Mouse (Mus musculus) lung, embryonic 14.5 days (tissue): ENCODE measurements at regions not wholly inside any gene's neighbourhood (a gene's known extent, or its start where the extent isn't known, plus 50 kb on each side); places are given as distances from the start of the nearest gene placed in this dataset.

Experiments used
- ATAC-seq: fragments of 200-750 bp; cut with Nextera tagmentation; 2 replicates; pipeline ENCODE4 v1.8.0; 2017; ENCODE audit warnings: mild to moderate bottlenecking, moderate TSS enrichment, moderate library complexity; ENCODE audit not compliant: insufficient read depth
- DNase-seq: peaks from one replicate; pipeline ENCODE4 v3.0.0-alpha.2; 2015
- H3K27ac ChIP-seq: fragments of 300-500 bp; sonication (generic); 2 replicates; pipeline ENCODE4 v1.5.1; 2014; ENCODE audit warnings: low read depth, mild to moderate bottlenecking, moderate library complexity
- H3K27me3 ChIP-seq: fragments of 300-500 bp; sonication (generic); 2 replicates; pipeline ENCODE4 v1.6.1; 2014; ENCODE audit warnings: low read length, control low read depth; ENCODE audit not compliant: insufficient read depth
- H3K36me3 ChIP-seq: fragments of 300-500 bp; sonication (generic); 2 replicates; pipeline ENCODE4 v1.6.1; 2014; ENCODE audit warnings: control low read depth; ENCODE audit not compliant: insufficient read depth
- H3K4me1 ChIP-seq: fragments of 300-500 bp; sonication (generic); 2 replicates; pipeline ENCODE4 v1.6.1; 2014; ENCODE audit warnings: antibody characterized with exemption, control low read depth; ENCODE audit not compliant: insufficient read depth
- H3K4me2 ChIP-seq: fragments of 300-500 bp; sonication (generic); 2 replicates; pipeline ENCODE4 v1.6.1; 2014; ENCODE audit warnings: mild to moderate bottlenecking
- H3K4me3 ChIP-seq: fragments of 300-500 bp; sonication (generic); 2 replicates; pipeline ENCODE4 v1.5.1; 2014; ENCODE audit warnings: low read depth, low read length
- H3K9ac ChIP-seq: fragments of 300-500 bp; sonication (generic); 2 replicates; pipeline ENCODE4 v1.6.1; 2014
- H3K9me3 ChIP-seq: fragments of 300-500 bp; sonication (generic); 2 replicates; pipeline ENCODE4 v1.6.1; 2016; ENCODE audit warnings: low read depth, low read length, control low read depth
- CTCF ChIP-seq: IDR thresholded peaks from 2 replicates; pipeline ENCODE4 v1.5.1; 2016; ENCODE audit warnings: antibody characterized with exemption, low read depth
- WGBS: fragments of 180-500 bp; shearing (Covaris S2); extraction: QIAGEN DNeasy Blood & Tissue Kit; methylation state at CpG from one replicate; pipeline ENCODE4 v1.1.7; 2014; 5-methylcytosine and 5-hydroxymethylcytosine counted together

GRCm38 (mm10) chr12:92509494-92509893 is 660.5 kb upstream of the Sel1l start:
- H3K36me3 ChIP-seq: no peaks in the 10 kb centered on the region
- H3K27me3 ChIP-seq: no peaks in the 10 kb centered on the region
- no peak overlapping the region for H3K9ac ChIP-seq
- no peak overlapping the region for H3K27ac ChIP-seq
- DNase-seq: no peak
- H3K4me3 ChIP-seq: no peak overlapping the region
- 61% methylated on average over 7 of the region's 7 CpGs for WGBS
- no peak overlapping the region for H3K4me2 ChIP-seq
- no peak for ATAC-seq
- no peaks in the 10 kb centered on the region for H3K9me3 ChIP-seq
- TF ChIP-seq CTCF: no peak
- no peaks in the 10 kb centered on the region for H3K4me1 ChIP-seq

- 85% methylated on average over 5 of the region's 5 CpGs for WGBS
- Histone ChIP-seq H3K27me3 (no peaks in the 10 kb centered on the region), H3K4me3 (no peak overlapping the region), H3K9me3 (no peaks in the 10 kb centered on the region), H3K4me1 (no peaks in the 10 kb centered on the region), H3K9ac (no peak overlapping the region), H3K4me2 (no peak overlapping the region), H3K27ac (no peak overlapping the region), H3K36me3 (no peaks in the 10 kb centered on the region)
- TF ChIP-seq CTCF: no peak
- ATAC-seq: no peak
- DNase-seq: no peak
These were observed 660.0 kb upstream of the Sel1l start for GRCm38 (mm10) chr12:92508796-92509489.

GRCm38 (mm10) chr12:92483984-92484383 is 635.0 kb upstream of the Sel1l start:
- no peak for TF ChIP-seq CTCF
- H3K36me3 ChIP-seq: no peaks in the 10 kb centered on the region
- H3K4me1 ChIP-seq: no peaks in the 10 kb centered on the region
- no peak overlapping the region for H3K27ac ChIP-seq
- no peak overlapping the region for H3K4me2 ChIP-seq
- DNase-seq (no peak), ATAC-seq (no peak)
- H3K27me3 ChIP-seq: no peaks in the 10 kb centered on the region
- 93% methylated on average over 1 of the region's 1 CpGs for WGBS
- H3K9ac ChIP-seq: no peak overlapping the region
- H3K4me3 ChIP-seq: no peak overlapping the region
- no peaks in the 10 kb centered on the region for H3K9me3 ChIP-seq

- WGBS: 67% methylated on average over 4 of the region's 4 CpGs
- no peak for TF ChIP-seq CTCF
These were observed 625.5 kb upstream of the Sel1l start for GRCm38 (mm10) chr12:92474293-92475062.

GRCm38 (mm10) chr12:92451110-92451818 is 602.3 kb upstream of the Sel1l start:
- DNase-seq (no peak), ATAC-seq (no peak)
- Histone ChIP-seq H3K4me3 (no peak overlapping the region), H3K4me1 (no peaks in the 10 kb centered on the region), H3K27ac (no peak overlapping the region), H3K36me3 (no peaks in the 10 kb centered on the region), H3K4me2 (no peak overlapping the region), H3K27me3 (no peaks in the 10 kb centered on the region), H3K9ac (no peak overlapping the region), H3K9me3 (no peaks in the 10 kb centered on the region)
- WGBS: 59% methylated on average over 6 of the region's 6 CpGs
- no peak for TF ChIP-seq CTCF

More at GRCm38 (mm10) chr12:92474293-92475062, 625.5 kb upstream of the Sel1l start:
- no peak overlapping the region for H3K4me2 ChIP-seq
- no peaks in the 10 kb centered on the region for H3K27me3 ChIP-seq
- H3K27ac ChIP-seq: no peak overlapping the region
- no peaks in the 10 kb centered on the region for H3K36me3 ChIP-seq
- H3K4me3 ChIP-seq: no peak overlapping the region
- ATAC-seq (no peak), DNase-seq (no peak)
- no peaks in the 10 kb centered on the region for H3K9me3 ChIP-seq
- no peak overlapping the region for H3K9ac ChIP-seq
- H3K4me1 ChIP-seq: no peaks in the 10 kb centered on the region

- DNase-seq: no peak
- Histone ChIP-seq H3K4me3 (no peak overlapping the region), H3K4me1 (no peaks in the 10 kb centered on the region), H3K4me2 (no peak overlapping the region), H3K9me3 (no peaks in the 10 kb centered on the region), H3K36me3 (no peaks in the 10 kb centered on the region), H3K27me3 (no peaks in the 10 kb centered on the region), H3K9ac (no peak overlapping the region), H3K27ac (no peak overlapping the region)
- TF ChIP-seq CTCF: no peak
- ATAC-seq: no peak
- whole genome bisulfite sequencing: 79% methylated on average over 4 of the region's 4 CpGs
These were observed 569.5 kb upstream of the Sel1l start for GRCm38 (mm10) chr12:92418458-92418857.

- ATAC-seq (no peak), DNase-seq (peak; percentile 70)
- no peaks in the 10 kb centered on the region for H3K27me3 ChIP-seq
- H3K9me3 ChIP-seq: no peaks in the 10 kb centered on the region
- H3K9ac ChIP-seq: no peak overlapping the region
- H3K4me2 ChIP-seq: no peak overlapping the region
- no peak overlapping the region for H3K4me3 ChIP-seq
- no peaks in the 10 kb centered on the region for H3K4me1 ChIP-seq
- no peaks in the 10 kb centered on the region for H3K36me3 ChIP-seq
- TF ChIP-seq CTCF: no peak
- no peak overlapping the region for H3K27ac ChIP-seq
These were observed 556.5 kb upstream of the Sel1l start for GRCm38 (mm10) chr12:92405506-92405905.
